Mouse (Mus musculus) myocyte (in vitro differentiated cells): ENCODE data around the gene Slc5a10. TPM values are rescaled to one million over a fixed set of nuclear protein-coding genes. Genes with fewer than 3 reads are reported as not detected.
A peak's percentile ranks its signal among the peaks of the same experiment; 100 is the strongest.

Experiments
- H3K27me3 ChIP-seq: one replicate; pipeline ENCODE4 v1.6.1; 2011; ENCODE audit not compliant: control insufficient read depth, insufficient read depth, insufficient read length
- H3K36me3 ChIP-seq: one replicate; pipeline ENCODE4 v1.6.1; 2011; ENCODE audit not compliant: control insufficient read depth, insufficient read depth
- H3K4me2 ChIP-seq: one replicate; pipeline ENCODE4 v1.6.1; 2011; ENCODE audit warnings: low read depth, control low read depth
- H3K4me3 ChIP-seq: one replicate; pipeline ENCODE4 v1.5.1; 2011; ENCODE audit warnings: mild to moderate bottlenecking, control low read depth, moderate library complexity
- H3K79me2 ChIP-seq: one replicate; pipeline ENCODE4 v1.6.1; 2011; ENCODE audit not compliant: control insufficient read depth, insufficient read depth
- H3ac ChIP-seq: one replicate; pipeline ENCODE4 v1.6.1; 2011; ENCODE audit not compliant: control insufficient read depth, insufficient read length
- CEBPB ChIP-seq: IDR thresholded peaks from 2 replicates; pipeline ENCODE4 v1.6.1; 2011; ENCODE audit warnings: mild to moderate bottlenecking, moderate library complexity; ENCODE audit not compliant: poor library complexity, insufficient read depth, severe bottlenecking
- E2F4 ChIP-seq: IDR thresholded peaks from one replicate; pipeline ENCODE4 v1.6.1; 2011; ENCODE audit warnings: mild to moderate bottlenecking, control low read depth, moderate library complexity; ENCODE audit not compliant: insufficient read depth
- MAX ChIP-seq: IDR thresholded peaks from one replicate; pipeline ENCODE4 v1.6.1; 2011; ENCODE audit warnings: low read depth, mild to moderate bottlenecking, control low read depth
- MYOD1 ChIP-seq, 3 experiments: IDR thresholded peaks; one replicate each; pipeline ENCODE4 v1.6.1; 2011; ENCODE audit warnings: control low read depth in 2 of 3, low read depth in 2 of 3, mild to moderate bottlenecking in 2 of 3, moderate library complexity in 1 of 3; ENCODE audit not compliant: insufficient read length in 2 of 3, control insufficient read depth in 1 of 3
- MYOG ChIP-seq, 3 experiments: IDR thresholded peaks; one replicate each; pipeline ENCODE4 v1.6.1; 2011; ENCODE audit warnings: control low read depth in 2 of 3, low read depth in 2 of 3, mild to moderate bottlenecking in 2 of 3; ENCODE audit not compliant: insufficient read length in 2 of 3, control insufficient read depth in 1 of 3, insufficient read depth in 1 of 3
- POLR2A ChIP-seq: IDR thresholded peaks from one replicate; pipeline ENCODE4 v1.6.1; 2011; ENCODE audit warnings: low read depth, mild to moderate bottlenecking, control low read depth, moderate library complexity; ENCODE audit not compliant: insufficient read length
- POLR2AphosphoS2 ChIP-seq: IDR thresholded peaks from one replicate; pipeline ENCODE4 v1.6.1; 2011; ENCODE audit warnings: low read depth, control low read depth; ENCODE audit not compliant: insufficient read length
- REST ChIP-seq: IDR thresholded peaks from one replicate; pipeline ENCODE4 v1.6.1; 2011; ENCODE audit warnings: mild to moderate bottlenecking, control low read depth, moderate library complexity; ENCODE audit not compliant: insufficient read depth, insufficient read length
- SRF ChIP-seq: IDR thresholded peaks from one replicate; pipeline ENCODE4 v1.6.1; 2011; ENCODE audit warnings: low read depth; ENCODE audit not compliant: control insufficient read depth, insufficient read length
- TCF12 ChIP-seq: IDR thresholded peaks from one replicate; pipeline ENCODE4 v1.6.1; 2011; ENCODE audit warnings: mild to moderate bottlenecking, control low read depth; ENCODE audit not compliant: poor library complexity, insufficient read depth, severe bottlenecking
- TCF3 ChIP-seq: IDR thresholded peaks from one replicate; pipeline ENCODE4 v1.6.1; 2011; ENCODE audit warnings: low read depth, control low read depth; ENCODE audit not compliant: insufficient read length
- USF1 ChIP-seq: IDR thresholded peaks from one replicate; pipeline ENCODE4 v1.6.1; 2011; ENCODE audit warnings: low read depth, mild to moderate bottlenecking, control low read depth, moderate library complexity
- polyA plus RNA-seq: library from polyadenylated mRNA; unstranded; fragments of >200 nt; fragmentation: generic; extraction: Trizol; gene quantifications from one replicate; pipeline ENCODE4 v1.2.1, GENCODE M21; 2012; ENCODE audit warnings: missing spikeins

The Slc5a10 gene
- polyA plus RNA-seq, 1 experiment, result 0.05 TPM

DNA sequence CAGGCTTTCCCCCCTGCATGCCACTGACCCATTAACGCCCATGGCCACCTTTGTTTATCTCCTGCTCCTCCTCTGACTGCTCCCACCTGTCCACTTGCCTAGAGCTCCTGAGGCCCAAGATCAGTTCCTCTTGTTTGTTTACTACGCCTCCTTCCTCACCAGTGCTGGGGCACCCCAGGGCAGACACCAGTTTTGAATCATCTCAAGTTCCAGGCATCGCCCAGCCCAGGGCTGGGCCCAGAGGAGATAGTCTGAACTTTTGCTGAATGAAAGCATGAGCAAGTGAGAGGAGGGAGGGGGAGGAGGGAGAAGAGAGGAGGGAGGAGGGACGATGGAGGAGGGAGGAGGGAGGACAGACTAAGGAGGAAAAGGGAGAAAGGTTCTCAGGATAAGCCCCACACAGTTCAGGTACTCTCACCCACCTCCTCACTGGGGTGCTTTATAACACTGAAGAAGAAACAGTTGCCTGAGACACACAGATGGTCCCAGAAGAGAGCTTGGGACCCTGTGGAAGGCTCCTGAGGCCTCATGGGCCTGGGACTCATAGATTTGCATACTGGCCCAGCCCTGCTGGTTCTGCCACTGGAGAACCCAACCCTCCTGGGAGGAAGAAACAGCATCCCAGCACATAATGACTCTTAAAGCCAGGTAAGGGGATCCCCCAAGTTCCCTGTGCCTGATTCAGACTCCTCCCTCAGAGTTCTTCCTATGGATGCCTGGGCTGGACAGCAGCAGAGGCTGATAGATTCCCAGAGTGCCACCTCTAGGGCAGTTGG lies 41.3 kb downstream of the Slc5a10 start:
- Histone ChIP-seq H3K79me2 (no peaks in the 10 kb centered on the region), H3K36me3 (no peaks in the 10 kb centered on the region), H3K4me3 (no peak overlapping the region), H3K4me2 (no peak overlapping the region), H3K27me3 (peaks cover 16% of the 10 kb centered on the region), H3ac (no peak overlapping the region)
- TF ChIP-seq MAX, result no peak
- no peak for TF ChIP-seq TCF12
- TF ChIP-seq MYOG (IDR thresholded peaks at IDR 0.05; ENCODE audit: control insufficient read depth in 1 of 3, insufficient read depth in 1 of 3, insufficient read length in 2 of 3, low read depth in 2 of 3), result no peak
- no peak for TF ChIP-seq MYOD1 (IDR thresholded peaks at IDR 0.05; ENCODE audit: control insufficient read depth in 1 of 3, insufficient read length in 2 of 3, low read depth in 2 of 3)
- no peak for TF ChIP-seq REST
- no peak for TF ChIP-seq USF1
- TF ChIP-seq SRF, result no peak

DNA sequence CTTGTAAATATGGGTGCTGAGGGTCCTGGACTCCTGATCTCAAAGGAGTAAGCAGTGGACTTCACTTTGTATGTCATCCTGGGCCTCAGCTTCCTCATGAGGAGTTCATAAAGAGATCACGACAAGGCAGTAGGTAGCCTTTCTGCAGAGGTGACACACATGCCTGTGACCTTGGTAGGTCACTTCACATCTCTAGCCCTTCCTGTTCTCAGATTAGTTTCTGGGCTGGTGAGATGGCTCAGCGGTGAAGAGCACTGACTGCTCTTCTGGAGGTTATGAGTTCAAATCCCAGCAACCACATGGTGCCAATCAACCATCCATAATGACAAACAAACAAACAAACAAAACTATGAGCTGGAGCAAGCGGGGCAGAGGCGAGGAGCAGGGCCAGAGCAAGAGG lies 42.9 kb downstream of the Slc5a10 start:
- TF ChIP-seq POLR2A (no peak), MYOD1 (IDR thresholded peaks at IDR 0.05; ENCODE audit: control insufficient read depth in 1 of 3, insufficient read length in 2 of 3, low read depth in 2 of 3) (no peak), MYOG (IDR thresholded peaks at IDR 0.05; ENCODE audit: control insufficient read depth in 1 of 3, insufficient read depth in 1 of 3, insufficient read length in 2 of 3, low read depth in 2 of 3) (no peak), POLR2AphosphoS2 (no peak)
- Histone ChIP-seq H3K79me2 (no peaks in the 10 kb centered on the region), H3ac (no peak overlapping the region), H3K36me3 (no peaks in the 10 kb centered on the region), H3K4me2 (no peak overlapping the region), H3K4me3 (no peak overlapping the region), H3K27me3 (peaks cover 16% of the 10 kb centered on the region)

DNA sequence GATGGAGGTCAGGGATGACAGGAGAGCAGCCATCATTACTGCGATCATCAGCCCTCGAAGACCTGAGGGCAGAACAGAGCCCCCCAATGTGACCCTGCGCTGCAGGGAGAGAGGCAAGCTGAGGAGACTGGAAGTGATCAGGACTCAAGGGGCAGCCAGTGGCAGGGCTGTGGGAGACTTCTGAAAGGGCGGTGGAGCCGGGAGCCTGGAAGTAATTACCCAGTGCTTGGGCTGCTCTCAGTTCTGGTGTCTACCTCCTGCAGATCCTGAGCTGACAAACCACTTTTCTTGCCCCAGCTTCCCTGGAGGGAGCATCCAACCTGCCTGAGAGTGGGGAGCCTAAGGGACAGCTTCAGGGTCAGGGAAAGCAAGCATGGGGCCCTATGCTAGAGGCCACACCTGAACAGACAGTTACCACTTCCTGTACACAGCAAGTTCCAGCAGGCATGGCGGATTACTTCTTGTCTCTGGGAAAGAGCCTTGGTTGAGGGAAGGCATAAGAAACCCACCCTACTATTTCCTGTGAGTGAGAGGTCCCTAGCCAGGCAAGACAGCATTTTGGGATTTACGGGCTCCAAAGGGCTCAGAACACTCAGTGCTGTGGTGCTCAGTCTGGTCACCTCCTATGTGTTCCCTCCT lies 44.3 kb downstream of the Slc5a10 start:
- Histone ChIP-seq H3K79me2 (no peaks in the 10 kb centered on the region), H3ac (no peak overlapping the region), H3K27me3 (peaks cover 21% of the 10 kb centered on the region), H3K4me2 (no peak overlapping the region), H3K4me3 (no peak overlapping the region), H3K36me3 (no peaks in the 10 kb centered on the region)
- TF ChIP-seq TCF3 (no peak), USF1 (no peak), REST (no peak), POLR2AphosphoS2 (no peak), SRF (no peak), TCF12 (no peak), MAX (no peak)

DNA sequence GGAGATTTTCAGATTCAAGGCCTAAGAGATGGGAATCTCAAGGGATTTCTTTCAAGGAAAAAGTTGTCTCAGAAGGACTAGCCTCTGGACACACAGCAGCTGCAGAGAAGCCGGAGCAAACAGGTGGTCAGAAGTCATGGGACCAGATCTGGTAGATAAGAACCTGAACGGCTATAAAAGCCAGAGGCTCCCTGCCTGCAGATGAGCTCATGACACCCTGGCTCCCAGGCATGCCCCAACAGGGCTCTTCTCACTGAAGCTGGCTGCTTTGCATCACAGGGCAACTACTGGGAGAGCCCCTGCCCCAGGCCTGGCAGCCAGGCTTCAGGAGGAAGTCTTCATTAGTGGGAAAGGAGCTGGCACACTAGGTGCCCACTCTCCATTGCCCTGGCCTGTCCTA lies 45.3 kb downstream of the Slc5a10 start:
- TF ChIP-seq SRF (no peak), MYOG (IDR thresholded peaks at IDR 0.05; ENCODE audit: control insufficient read depth in 1 of 3, insufficient read depth in 1 of 3, insufficient read length in 2 of 3, low read depth in 2 of 3) (peak in 2 of 3 experiments; percentile 74 to 86), TCF12 (peak; percentile 11), CEBPB (no peak), MYOD1 (IDR thresholded peaks at IDR 0.05; ENCODE audit: control insufficient read depth in 1 of 3, insufficient read length in 2 of 3, low read depth in 2 of 3) (peak in 2 of 3 experiments; percentile 58 to 66)
- Histone ChIP-seq H3ac (no peak overlapping the region), H3K4me3 (no peak overlapping the region), H3K79me2 (no peaks in the 10 kb centered on the region), H3K27me3 (peaks cover 18% of the 10 kb centered on the region), H3K4me2 (no peak overlapping the region), H3K36me3 (no peaks in the 10 kb centered on the region)

DNA sequence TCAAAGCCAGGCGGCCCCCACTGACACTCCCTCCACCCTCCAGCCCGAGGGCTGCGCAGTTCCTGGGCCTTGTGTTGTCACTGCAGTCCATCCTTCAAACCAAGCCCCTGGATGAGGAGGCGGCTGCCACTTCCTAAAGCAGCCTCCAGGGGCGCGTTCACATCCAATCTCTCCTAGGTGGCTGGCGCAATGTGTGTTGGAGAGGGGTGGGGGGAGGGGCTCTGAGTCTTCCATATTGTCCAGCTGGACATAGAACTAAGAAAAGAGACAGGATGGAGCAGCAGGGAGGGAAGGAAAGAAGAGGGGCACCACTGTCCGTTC lies 45.8 kb downstream of the Slc5a10 start:
- H3ac ChIP-seq, result no peak overlapping the region
- no peaks in the 10 kb centered on the region for H3K79me2 ChIP-seq
- H3K4me3 ChIP-seq, result no peak overlapping the region
- no peaks in the 10 kb centered on the region for H3K36me3 ChIP-seq
- H3K4me2 ChIP-seq, result no peak overlapping the region
- TF ChIP-seq E2F4, result no peak
- H3K27me3 ChIP-seq, result peaks cover 13% of the 10 kb centered on the region
